Mouse (Mus musculus) kidney, adult 2 months (tissue): ENCODE data around the gene Ctrc.

ENCODE experiments used
- CTCF ChIP-seq: fragments of 200-500 bp; conservative IDR thresholded peaks from 2 replicates; pipeline ENCODE4 v1.5.1; 2011; ENCODE audit warnings: low read depth, mild to moderate bottlenecking, control low read depth, low read length, moderate library complexity, mixed read lengths; ENCODE audit not compliant: insufficient read depth, insufficient read length
- POLR2A ChIP-seq: fragments of 200-500 bp; IDR thresholded peaks from one replicate; pipeline ENCODE4 v1.6.1; 2011; ENCODE audit warnings: low read depth, low read length, control low read depth

DNA sequence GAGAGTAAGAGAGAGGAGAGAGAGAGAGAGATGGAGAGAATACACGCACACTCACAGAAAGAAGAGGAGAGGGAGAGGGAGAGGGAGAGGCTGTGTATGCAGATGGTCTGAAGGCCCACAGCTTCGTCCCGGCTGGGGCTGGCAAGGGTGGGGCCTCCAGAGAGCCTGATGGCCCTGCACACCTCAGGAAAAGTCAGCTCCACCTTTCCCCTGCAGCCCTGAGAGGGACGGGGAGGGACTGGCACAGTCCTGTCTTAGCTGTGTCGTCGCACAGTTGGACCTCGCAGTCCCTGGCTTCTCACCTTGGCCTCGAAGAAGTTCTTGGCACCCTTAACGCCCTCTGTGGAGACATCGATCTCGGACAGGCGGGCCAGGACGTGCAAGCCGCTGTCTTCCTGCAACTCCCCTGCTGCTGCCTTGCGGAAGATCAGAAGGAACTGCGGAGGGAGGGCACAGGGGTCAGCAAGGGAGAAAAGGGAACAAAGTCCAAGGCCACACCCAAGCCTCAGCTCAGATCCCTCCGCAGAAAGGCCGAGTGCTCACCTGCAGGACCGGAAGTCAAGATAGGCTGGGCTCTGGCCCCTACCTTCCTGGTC lies 14.2 kb upstream of the Ctrc start:
- TF ChIP-seq POLR2A (no peak), CTCF (no peak)
